Mouse (Mus musculus) adrenal gland, postnatal 25 days (tissue): ENCODE results near the gene Mcu. TPM values are rescaled to one million over a fixed set of nuclear protein-coding genes. Genes with fewer than 3 reads are reported as not detected.

Source experiments
- DNase-seq: peaks from one replicate; pipeline ENCODE4 v3.0.0; 2021; ENCODE audit warnings: mixed read lengths
- total RNA-seq: library from RNA; stranded (reverse); gene quantifications from 2 replicates; pipeline ENCODE4 v1.2.3, GENCODE M21; 2021

Mcu gene
- total RNA-seq, 1 experiment from 2014 or later: 52.3 TPM

- DNase-seq: no peak
Measured at GRCm38 (mm10) chr10:59569481-59569869, 47.0 kb downstream of the Mcu start.

GRCm38 (mm10) chr10:59568665-59569480 is 47.6 kb downstream of the Mcu start:
- DNase-seq: no peak

GRCm38 (mm10) chr10:59566968-59567367 is 49.5 kb downstream of the Mcu start:
- no peak for DNase-seq

- no peak for DNase-seq
Measured at GRCm38 (mm10) chr10:59565995-59566410, 50.5 kb downstream of the Mcu start.

- DNase-seq: no peak
Measured at GRCm38 (mm10) chr10:59564551-59564950, 51.9 kb downstream of the Mcu start.

- no peak for DNase-seq
Measured at GRCm38 (mm10) chr10:59562511-59562910, 54.0 kb downstream of the Mcu start.

- DNase-seq: no peak
Measured at GRCm38 (mm10) chr10:59560126-59560525, 56.4 kb downstream of the Mcu start.

- DNase-seq: no peak
Measured at GRCm38 (mm10) chr10:59558602-59559001, 57.9 kb downstream of the Mcu start.

- no peak for DNase-seq
Measured at GRCm38 (mm10) chr10:59558164-59558563, 58.3 kb downstream of the Mcu start.

- DNase-seq: no peak
Measured at GRCm38 (mm10) chr10:59556541-59556940, 60.0 kb downstream of the Mcu start.

GRCm38 (mm10) chr10:59554243-59554642 is 62.2 kb downstream of the Mcu start:
- no peak for DNase-seq

GRCm38 (mm10) chr10:59552456-59552855 is 64.0 kb downstream of the Mcu start:
- DNase-seq: no peak

- no peak for DNase-seq
Measured at GRCm38 (mm10) chr10:59548768-59549333, 67.6 kb downstream of the Mcu start.

GRCm38 (mm10) chr10:59548211-59548610 is 68.3 kb downstream of the Mcu start:
- no peak for DNase-seq

- no peak for DNase-seq
Measured at GRCm38 (mm10) chr10:59547426-59547825, 69.1 kb downstream of the Mcu start.

- DNase-seq: no peak
Measured at GRCm38 (mm10) chr10:59545169-59545568, 71.3 kb downstream of the Mcu start.

- DNase-seq: no peak
Measured at GRCm38 (mm10) chr10:59543351-59543750, 73.1 kb downstream of the Mcu start.

- no peak for DNase-seq
Measured at GRCm38 (mm10) chr10:59541466-59541865, 75.0 kb downstream of the Mcu start.

- no peak for DNase-seq
Measured at GRCm38 (mm10) chr10:59540596-59540995, 75.9 kb downstream of the Mcu start.

GRCm38 (mm10) chr10:59540081-59540480 is 76.4 kb downstream of the Mcu start:
- no peak for DNase-seq

- peak; percentile 80 for DNase-seq
Measured at GRCm38 (mm10) chr10:59539533-59539875, 77.0 kb downstream of the Mcu start.

GRCm38 (mm10) chr10:59538767-59539532 is 77.5 kb downstream of the Mcu start:
- DNase-seq: peak; percentile 60

GRCm38 (mm10) chr10:59538063-59538462 is 78.4 kb downstream of the Mcu start:
- DNase-seq: no peak
